Mouse (Mus musculus) frontal cortex, adult 2 months (tissue): ENCODE measurements at regions not wholly inside any gene's neighbourhood (a gene's known extent, or its start where the extent isn't known, plus 50 kb on each side); places are given as distances from the start of the nearest gene placed in this dataset.
"Not testable (repeated sequence)": the region's sequence is repeated elsewhere in the genome, so short reads cannot be mapped to it uniquely, and the experiment has no call there.

ENCODE experiments used
- DNase-seq, 2 experiments: peaks; one replicate each; pipeline ENCODE4 v3.0.0; 2022; ENCODE audit warnings: low spot score in 1 of 2; ENCODE audit errors: extremely low spot score in 1 of 2

DNA sequence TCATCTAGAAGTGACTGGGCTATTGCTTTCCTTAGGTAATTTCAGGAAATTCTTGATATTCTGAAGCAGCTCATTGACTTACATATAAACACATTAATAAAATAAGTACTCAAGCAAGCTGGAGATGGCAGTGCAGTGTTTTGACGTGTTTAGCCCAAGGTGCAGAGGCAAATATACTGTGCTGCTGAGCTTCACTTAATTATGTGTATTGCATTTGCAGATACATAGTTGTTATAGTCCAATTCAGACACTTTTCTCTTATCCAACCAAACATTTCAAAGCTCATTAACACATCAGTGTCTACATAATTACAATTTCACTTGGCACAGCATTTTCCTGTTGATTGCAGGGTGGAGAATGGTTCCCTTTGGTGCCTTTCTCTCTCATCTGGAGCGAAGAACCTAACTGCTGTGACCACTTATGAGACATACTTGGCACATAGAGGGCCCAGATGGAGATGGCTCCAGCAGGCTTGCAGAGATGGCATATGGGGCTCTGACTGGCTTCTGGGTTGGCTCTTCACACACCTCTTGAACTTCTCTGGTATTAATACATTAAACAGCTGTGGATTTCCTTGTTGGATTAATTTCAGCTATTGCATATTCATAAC, 803.9 kb upstream of the Gm10800 start:
- no peak for DNase-seq

DNA sequence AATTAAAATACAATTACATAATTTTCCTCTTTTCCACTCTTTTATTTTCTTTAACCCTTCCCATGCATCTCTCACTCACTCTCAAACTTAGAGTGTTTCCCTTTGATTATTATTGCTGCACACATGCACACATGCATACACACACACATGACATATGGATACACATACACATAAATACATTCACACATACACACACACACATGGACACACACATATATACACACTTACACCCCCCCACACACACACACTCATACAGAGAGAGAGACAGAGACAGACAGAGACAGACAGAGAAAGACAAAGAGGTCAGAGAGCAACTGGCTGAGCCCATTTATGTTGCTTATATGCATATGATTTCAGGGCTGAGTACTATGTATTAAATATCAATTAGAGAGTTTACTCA, 764.2 kb upstream of the Gm10800 start:
- no peak for DNase-seq

DNA sequence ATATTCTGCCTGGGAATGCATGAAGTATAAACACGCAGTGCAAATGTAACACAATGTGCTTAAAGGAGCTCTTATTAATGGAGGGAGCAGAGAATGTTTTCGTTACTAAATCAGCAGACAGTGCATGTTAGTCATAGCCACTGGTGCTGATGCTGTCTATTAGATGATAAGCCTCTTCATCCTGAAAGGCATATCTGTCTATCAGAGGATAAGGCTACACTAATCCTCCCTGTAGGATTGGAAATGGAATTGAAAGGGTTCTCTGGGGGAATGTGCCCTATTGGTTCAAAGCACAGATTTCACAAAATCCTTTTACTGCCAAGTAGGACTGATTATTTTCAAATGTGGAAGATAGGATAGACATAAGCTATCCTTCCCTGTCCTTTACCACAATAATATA, 763.4 kb upstream of the Gm10800 start:
- DNase-seq, result no peak

DNA sequence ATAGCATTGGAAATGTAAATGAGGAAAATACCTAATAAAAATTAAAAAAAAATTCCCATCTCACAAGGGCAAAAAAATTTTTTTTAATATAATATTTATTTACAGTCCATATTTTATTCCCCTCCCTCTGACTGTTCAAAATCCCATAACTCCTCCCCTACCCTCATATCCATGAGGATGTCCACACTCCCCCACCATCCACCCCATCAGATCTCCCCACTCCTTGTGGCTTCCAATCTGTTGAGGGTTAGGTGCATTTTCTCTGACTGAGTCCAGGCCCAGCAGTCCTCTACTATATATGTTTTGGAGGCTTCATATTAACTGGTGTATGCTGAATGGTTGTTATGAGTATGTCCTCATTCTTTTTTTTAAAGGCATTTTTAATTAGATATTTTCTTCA, 754.5 kb upstream of the Gm10800 start:
- DNase-seq, result no peak

DNA sequence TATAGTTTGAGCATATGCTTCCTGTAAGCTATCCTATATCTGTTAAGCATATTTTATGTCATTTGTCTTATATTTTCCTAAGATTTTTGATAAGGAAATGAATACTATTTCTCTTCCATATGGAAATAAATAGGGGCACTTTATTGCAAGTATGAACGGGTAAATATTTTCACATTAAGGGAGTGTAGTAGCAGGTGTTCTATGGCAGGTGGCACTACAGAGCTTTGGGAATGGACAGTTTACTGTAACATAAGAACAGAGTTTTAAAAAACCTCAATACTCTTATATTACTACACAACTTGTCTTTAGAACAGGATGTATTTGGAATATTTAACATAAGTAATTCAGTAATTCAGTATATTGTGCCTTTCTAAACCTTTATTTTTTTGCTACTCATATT, 742.4 kb upstream of the Gm10800 start:
- DNase-seq, result peak in 1 of 2 experiments; percentile 20

DNA sequence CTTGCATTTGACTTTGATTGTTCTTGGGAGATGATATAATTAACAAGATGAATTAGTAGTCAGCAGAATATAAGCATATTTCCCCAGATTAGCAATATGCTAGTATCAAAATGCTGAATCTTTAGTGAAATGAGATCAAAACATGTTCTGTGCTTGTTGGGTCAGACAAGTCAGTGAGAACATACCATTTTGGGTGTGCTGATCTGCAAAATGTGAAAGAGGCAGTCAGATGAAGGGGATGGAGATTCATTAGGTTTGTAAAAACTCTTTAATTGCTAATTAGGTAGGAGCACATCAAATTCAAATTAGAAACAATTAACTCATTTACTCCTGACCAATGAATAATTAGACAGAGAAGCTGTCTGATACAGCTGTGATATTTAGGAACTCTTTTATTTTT, 712.6 kb upstream of the Gm10800 start:
- no peak for DNase-seq

DNA sequence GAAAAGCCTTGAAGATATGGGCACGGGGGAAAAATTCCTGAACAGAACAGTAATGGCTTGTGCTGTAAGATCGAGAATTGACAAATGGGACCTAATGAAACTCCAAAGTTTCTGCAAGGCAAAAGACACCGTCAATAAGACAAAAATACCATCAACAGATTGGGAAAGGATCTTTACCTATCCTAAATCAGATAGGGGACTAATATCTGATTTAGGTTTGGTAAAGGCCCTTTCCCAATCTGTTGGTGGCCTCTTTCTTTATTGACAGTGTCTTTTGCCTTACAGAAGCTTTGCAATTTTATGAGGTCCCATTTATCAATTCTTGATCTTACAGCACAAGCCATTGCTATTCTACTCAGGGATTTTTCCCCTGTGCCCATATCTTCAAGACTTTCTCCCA, 696.5 kb upstream of the Gm10800 start:
- not testable (repeated sequence) for DNase-seq

DNA sequence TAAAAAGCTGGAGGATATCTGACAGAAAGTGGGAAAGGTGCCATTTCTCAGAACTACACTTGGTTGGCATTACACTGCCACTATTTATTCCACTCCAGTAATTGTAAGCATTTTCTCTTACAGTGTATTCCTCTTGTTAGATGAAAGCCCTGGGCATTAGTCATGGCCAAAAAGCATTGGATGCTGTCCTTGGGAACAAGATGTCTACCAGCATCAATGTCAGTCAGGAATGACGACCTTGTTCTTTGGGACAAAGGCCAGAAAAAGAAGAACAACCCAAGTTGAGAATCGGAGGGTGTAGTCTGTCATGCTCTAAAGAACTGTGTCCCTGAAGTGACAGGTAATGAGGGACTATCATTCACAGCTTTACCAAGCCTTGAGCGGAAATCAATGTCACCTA, 662.1 kb upstream of the Gm10800 start:
- DNase-seq, result no peak
